Mouse (Mus musculus) limb, embryonic 10.5 days (tissue): ENCODE data around the gene Gss. TPM values are rescaled to one million over a fixed set of nuclear protein-coding genes. Genes with fewer than 3 reads are reported as not detected.
"Not testable (repeated sequence)": the region's sequence is repeated elsewhere in the genome, so short reads cannot be mapped to it uniquely, and the experiment has no call there.

ENCODE experiments used
- DNase-seq: peaks from one replicate; pipeline ENCODE4 v3.0.0-alpha.2; 2017; ENCODE audit warnings: low spot score
- H3K27ac ChIP-seq: fragments of 300-500 bp; sonication (generic); 2 replicates; pipeline ENCODE4 v1.5.1; 2016; ENCODE audit warnings: mild to moderate bottlenecking
- H3K27me3 ChIP-seq: fragments of 300-500 bp; sonication (generic); 2 replicates; pipeline ENCODE4 v1.6.1; 2016; ENCODE audit warnings: low read depth, mild to moderate bottlenecking; ENCODE audit not compliant: poor library complexity, severe bottlenecking
- H3K36me3 ChIP-seq: fragments of 300-500 bp; sonication (generic); 2 replicates; pipeline ENCODE4 v1.6.1; 2016; ENCODE audit warnings: mild to moderate bottlenecking, moderate library complexity
- H3K4me1 ChIP-seq: fragments of 300-500 bp; sonication (generic); 2 replicates; pipeline ENCODE4 v1.6.1; 2016
- H3K4me3 ChIP-seq: fragments of 300-500 bp; sonication (generic); 2 replicates; pipeline ENCODE4 v1.5.1; 2016; ENCODE audit warnings: mild to moderate bottlenecking, moderate library complexity
- H3K9me3 ChIP-seq: fragments of 300-500 bp; sonication (generic); replicated peaks from 2 replicates; pipeline ENCODE4 v1.6.1; 2016; ENCODE audit warnings: mild to moderate bottlenecking
- WGBS: fragments of 180-500 bp; shearing (Covaris S2); methylation state at CpG from one replicate; pipeline ENCODE4 v1.1.7; 2016; 5-methylcytosine and 5-hydroxymethylcytosine counted together
- polyA plus RNA-seq: library from polyadenylated mRNA; unstranded; fragments of >200 nt; fragmentation: Nextera tagmentation; extraction: Ambion mirVana; gene quantifications from 2 replicates; pipeline ENCODE4 v1.2.1, GENCODE M21; 2016

The Gss gene
- polyA plus RNA-seq, 1 experiment from 2014 or later: 25.1 TPM

- no peaks in the 10 kb centered on the region for H3K36me3 ChIP-seq
- no peaks in the 10 kb centered on the region for H3K4me1 ChIP-seq
- no peaks in the 10 kb centered on the region for H3K27me3 ChIP-seq
- H3K9me3 ChIP-seq: no peaks in the 10 kb centered on the region
- no peak overlapping the region for H3K27ac ChIP-seq
- no peak for DNase-seq
- no peak overlapping the region for H3K4me3 ChIP-seq
Observed at GRCm38 (mm10) chr2:155552949-155553354, 39.7 kb downstream of the Gss start.

- Histone ChIP-seq H3K36me3 (no peaks in the 10 kb centered on the region), H3K4me1 (no peaks in the 10 kb centered on the region), H3K9me3 (no peaks in the 10 kb centered on the region), H3K27me3 (no peaks in the 10 kb centered on the region), H3K4me3 (no peak overlapping the region), H3K27ac (no peak overlapping the region)
- no peak for DNase-seq
Observed at GRCm38 (mm10) chr2:155552336-155552735, 40.3 kb downstream of the Gss start.

- Histone ChIP-seq H3K4me3 (no peak overlapping the region), H3K36me3 (no peaks in the 10 kb centered on the region), H3K4me1 (0 out of 2 replicates have a peak, but pooled peaks cover 5% of the 10 kb centered on the region), H3K27me3 (no peaks in the 10 kb centered on the region), H3K9me3 (no peaks in the 10 kb centered on the region), H3K27ac (no peak overlapping the region)
- WGBS: 80% methylated on average over 1 of the region's 1 CpGs
- no peak for DNase-seq
Observed at GRCm38 (mm10) chr2:155546955-155547354, 45.7 kb downstream of the Gss start.

GRCm38 (mm10) chr2:155540822-155541458, 51.7 kb downstream of the Gss start:
- H3K36me3 ChIP-seq: no peaks in the 10 kb centered on the region
- WGBS: 77% methylated on average over 6 of the region's 6 CpGs
- no peak overlapping the region for H3K27ac ChIP-seq
- 0 out of 2 replicates have a peak, but pooled peaks cover 5% of the 10 kb centered on the region for H3K4me1 ChIP-seq
- H3K9me3 ChIP-seq: no peaks in the 10 kb centered on the region
- H3K27me3 ChIP-seq: no peaks in the 10 kb centered on the region
- DNase-seq: no peak
- no peak overlapping the region for H3K4me3 ChIP-seq

- no peaks in the 10 kb centered on the region for H3K27me3 ChIP-seq
- H3K27ac ChIP-seq: no peak overlapping the region
- H3K9me3 ChIP-seq: no peaks in the 10 kb centered on the region
- no peaks in the 10 kb centered on the region for H3K36me3 ChIP-seq
- H3K4me3 ChIP-seq: no peak overlapping the region
- no peak for DNase-seq
- H3K4me1 ChIP-seq: 0 out of 2 replicates have a peak, but pooled peaks cover 5% of the 10 kb centered on the region
Observed at GRCm38 (mm10) chr2:155539696-155540095, 52.9 kb downstream of the Gss start.

GRCm38 (mm10) chr2:155538463-155539057, 54.0 kb downstream of the Gss start:
- not testable (repeated sequence) for H3K4me3 ChIP-seq, H3K9me3 ChIP-seq, DNase-seq, H3K36me3 ChIP-seq, H3K4me1 ChIP-seq, H3K27ac ChIP-seq, H3K27me3 ChIP-seq
- WGBS: 81% methylated on average over 19 of the region's 19 CpGs

- no peak for DNase-seq
- Histone ChIP-seq H3K27me3 (no peaks in the 10 kb centered on the region), H3K4me1 (0 out of 2 replicates have a peak, but pooled peaks cover 3% of the 10 kb centered on the region), H3K4me3 (no peak overlapping the region), H3K27ac (no peak overlapping the region), H3K9me3 (no peaks in the 10 kb centered on the region), H3K36me3 (no peaks in the 10 kb centered on the region)
- 83% methylated on average over 5 of the region's 5 CpGs for WGBS
Observed at GRCm38 (mm10) chr2:155537761-155538462, 54.7 kb downstream of the Gss start.

- Histone ChIP-seq H3K4me3 (no peak overlapping the region), H3K27ac (no peak overlapping the region), H3K4me1 (no peaks in the 10 kb centered on the region), H3K36me3 (no peaks in the 10 kb centered on the region), H3K27me3 (no peaks in the 10 kb centered on the region), H3K9me3 (no peaks in the 10 kb centered on the region)
- no peak for DNase-seq
Observed at GRCm38 (mm10) chr2:155536292-155536691, 56.3 kb downstream of the Gss start.

- H3K27me3 ChIP-seq: no peaks in the 10 kb centered on the region
- WGBS: 71% methylated on average over 5 of the region's 5 CpGs
- no peaks in the 10 kb centered on the region for H3K4me1 ChIP-seq
- no peaks in the 10 kb centered on the region for H3K9me3 ChIP-seq
- H3K4me3 ChIP-seq: no peak overlapping the region
- no peak overlapping the region for H3K27ac ChIP-seq
- DNase-seq: no peak
- H3K36me3 ChIP-seq: no peaks in the 10 kb centered on the region
Observed at GRCm38 (mm10) chr2:155527367-155527766, 65.2 kb downstream of the Gss start.

GRCm38 (mm10) chr2:155524378-155524777, 68.2 kb downstream of the Gss start:
- DNase-seq: no peak
- Histone ChIP-seq H3K27ac (no peak overlapping the region), H3K4me1 (no peaks in the 10 kb centered on the region), H3K27me3 (no peaks in the 10 kb centered on the region), H3K36me3 (no peaks in the 10 kb centered on the region), H3K4me3 (no peak overlapping the region), H3K9me3 (no peaks in the 10 kb centered on the region)
- WGBS: 75% methylated on average over 1 of the region's 1 CpGs

GRCm38 (mm10) chr2:155523706-155524105, 68.9 kb downstream of the Gss start:
- Histone ChIP-seq H3K4me3 (no peak overlapping the region), H3K27me3 (no peaks in the 10 kb centered on the region), H3K27ac (no peak overlapping the region), H3K9me3 (no peaks in the 10 kb centered on the region), H3K4me1 (peaks cover 3% of the 10 kb centered on the region; the same call in 1 of the 2 replicates), H3K36me3 (no peaks in the 10 kb centered on the region)
- DNase-seq: no peak
- 62% methylated on average over 5 of the region's 5 CpGs for WGBS

GRCm38 (mm10) chr2:155518531-155519270, 73.9 kb downstream of the Gss start:
- no peaks in the 10 kb centered on the region for H3K9me3 ChIP-seq
- WGBS: 28% methylated on average over 18 of the region's 18 CpGs
- no peak for DNase-seq
- H3K4me3 ChIP-seq: peak overlapping the region; percentile 70
- H3K36me3 ChIP-seq: no peaks in the 10 kb centered on the region
- peaks cover 27% of the 10 kb centered on the region for H3K4me1 ChIP-seq
- H3K27ac ChIP-seq: peak overlapping the region; percentile 77
- peaks cover 30% of the 10 kb centered on the region for H3K27me3 ChIP-seq
